Mouse (Mus musculus) spleen, adult 2 months (tissue): ENCODE results near the gene Alg11. TPM values are rescaled to one million over a fixed set of nuclear protein-coding genes. Genes with fewer than 3 reads are reported as not detected.

Experiments
- DNase-seq, 2 experiments: peaks; one replicate each; pipeline versions ENCODE4 v3.0.0 to v3.0.0-alpha.2; 2012 to 2021; ENCODE audit warnings: low spot score in 2 of 2, low read depth in 1 of 2
- H3K27ac ChIP-seq: fragments of 200-500 bp; 2 replicates; pipeline ENCODE4 v1.5.1; 2012; ENCODE audit warnings: low read length, inconsistent platforms; ENCODE audit not compliant: insufficient read depth
- H3K27me3 ChIP-seq: fragments of 200-500 bp; 2 replicates; pipeline ENCODE4 v1.6.1; 2012; ENCODE audit warnings: mild to moderate bottlenecking, moderate library complexity, low read length, inconsistent platforms; ENCODE audit not compliant: control insufficient read depth, insufficient read depth
- H3K36me3 ChIP-seq: fragments of 200-500 bp; 2 replicates; pipeline ENCODE4 v1.6.1; 2012; ENCODE audit warnings: mild to moderate bottlenecking, low read length, inconsistent platforms; ENCODE audit not compliant: control insufficient read depth, insufficient read depth
- H3K4me1 ChIP-seq: fragments of 200-500 bp; 2 replicates; pipeline ENCODE4 v1.6.1; 2011; ENCODE audit warnings: inconsistent platforms; ENCODE audit not compliant: control insufficient read depth, insufficient read depth, insufficient read length
- H3K4me3 ChIP-seq: fragments of 200-500 bp; 2 replicates; pipeline ENCODE4 v1.5.1; 2011; ENCODE audit warnings: mild to moderate bottlenecking, inconsistent platforms; ENCODE audit not compliant: insufficient read depth, insufficient read length; ENCODE audit errors: extremely low read depth
- CTCF ChIP-seq: fragments of 200-500 bp; IDR thresholded peaks from 2 replicates; pipeline ENCODE4 v1.5.1; 2011; ENCODE audit warnings: mild to moderate bottlenecking, inconsistent platforms; ENCODE audit not compliant: insufficient read depth, insufficient read length, insufficient replicate concordance; ENCODE audit errors: extremely low read depth
- POLR2A ChIP-seq: fragments of 200-500 bp; IDR thresholded peaks from 2 replicates; pipeline ENCODE4 v1.6.1; 2011; ENCODE audit warnings: low read depth, low read length, inconsistent platforms
- WGBS: fragments of 180-500 bp; shearing (Covaris S2); methylation state at CpG from one replicate; pipeline ENCODE4 v1.1.7; 2018; 5-methylcytosine and 5-hydroxymethylcytosine counted together
- polyA plus RNA-seq: library from polyadenylated mRNA; depleted of rRNA; stranded (reverse); fragments of >200 nt; gene quantifications from 2 replicates; pipeline ENCODE4 v1.2.3, GENCODE M21; 2012; rRNA removed

The Alg11 gene
- polyA plus RNA-seq = 1.2 and 2.3 TPM in 2 replicates

DNA sequence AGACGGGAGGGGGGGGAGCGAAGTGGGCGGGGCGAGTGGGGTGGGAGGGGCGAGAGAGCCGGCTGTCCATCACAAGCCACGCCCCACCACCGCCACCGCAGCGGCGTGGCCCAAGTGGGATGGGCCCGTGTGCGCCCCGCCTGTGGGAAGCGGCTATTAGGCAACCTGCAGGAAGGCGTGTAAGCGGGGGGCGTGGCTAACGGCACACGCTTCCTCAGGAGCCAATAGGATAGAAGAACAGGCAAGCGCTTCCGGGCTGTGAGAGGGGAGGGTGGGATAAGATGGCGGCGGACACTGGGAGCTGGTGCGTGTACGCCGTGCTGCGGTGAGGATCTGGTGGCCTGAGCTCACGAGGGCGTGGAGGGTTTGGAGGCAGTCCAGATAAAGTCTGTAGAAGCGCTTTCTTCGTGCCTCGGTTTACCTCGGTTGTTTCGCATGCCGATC is at the start of gene Alg11:
Gene Alg11 (plus strand): TSS at position 276 of the 444 bp plus-strand sequence.
- WGBS = 2% methylated on average over 36 of the region's 36 CpGs
- H3K4me3 ChIP-seq = peak within 1 kb of the TSS; percentile 68
- TF ChIP-seq CTCF = no peak
- TF ChIP-seq POLR2A = peak; percentile 97
- peak; percentile 94 to 96 for DNase-seq
- peaks cover 8% of the 10 kb centered on the region for H3K36me3 ChIP-seq
- no peak within 1 kb of the TSS for H3K27ac ChIP-seq
- H3K4me1 ChIP-seq = no peaks in the 10 kb centered on the region
- peaks cover 3% of the 10 kb centered on the region; the same call in 1 of the 2 replicates for H3K27me3 ChIP-seq

DNA sequence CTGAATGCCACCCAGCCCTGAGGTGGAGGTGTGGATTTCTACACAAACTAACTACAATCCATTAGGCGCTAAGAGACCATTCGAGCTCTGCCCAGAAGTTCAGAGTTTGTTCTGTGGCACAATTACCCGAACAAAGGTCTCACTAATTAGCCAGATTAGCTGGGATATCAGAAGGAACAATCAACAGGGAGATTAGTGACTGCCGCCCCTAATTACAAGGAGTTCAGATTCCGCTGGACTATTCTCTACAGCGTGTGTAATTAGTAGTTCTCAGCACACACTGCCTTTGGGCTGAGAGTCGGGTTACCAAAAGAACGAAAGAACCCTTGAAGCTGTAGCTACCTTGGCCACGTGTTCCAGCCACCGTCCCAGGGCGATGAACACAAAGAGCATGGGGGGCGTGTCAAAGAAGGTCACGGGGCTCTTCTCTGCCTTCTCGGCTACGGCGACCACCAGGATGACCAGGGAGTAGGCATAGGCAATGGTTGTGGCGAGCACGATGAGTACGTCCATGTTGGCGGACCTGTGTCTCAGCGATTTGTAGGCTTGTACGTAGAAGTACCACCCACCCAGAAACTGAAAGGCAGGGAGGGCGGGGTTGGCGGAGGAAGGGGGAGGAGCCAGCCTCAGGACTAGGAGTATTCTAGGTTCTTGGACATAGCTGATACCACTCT is 47.4 kb upstream of the Alg11 start:
- Histone ChIP-seq H3K4me3 (peak overlapping the region; percentile 49; the same call in 1 of the 2 replicates), H3K4me1 (no peaks in the 10 kb centered on the region), H3K27me3 (no peaks in the 10 kb centered on the region), H3K27ac (no peak overlapping the region), H3K36me3 (no peaks in the 10 kb centered on the region)
- TF ChIP-seq POLR2A (no peak), CTCF (no peak)
- 78% methylated on average over 24 of the region's 24 CpGs for WGBS
- DNase-seq = no peak

DNA sequence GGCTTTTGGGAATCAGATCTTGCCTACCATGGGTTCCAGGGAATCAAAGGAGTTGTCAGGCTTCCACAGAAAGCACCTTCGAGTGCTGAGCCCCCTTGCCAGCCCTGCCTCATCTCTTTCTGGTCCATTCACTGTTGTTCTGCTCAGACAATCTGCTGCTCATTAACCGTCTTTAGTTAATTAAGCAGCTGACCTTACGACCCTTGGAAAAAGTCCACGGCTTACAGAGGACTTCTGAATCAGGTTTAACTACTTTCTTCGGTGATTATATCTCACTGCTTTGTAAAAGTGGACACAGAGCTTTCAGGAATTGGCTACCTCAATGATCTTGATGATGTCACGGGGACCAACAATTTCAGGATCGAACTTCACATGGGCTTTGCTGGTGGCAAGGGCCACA is 42.8 kb upstream of the Alg11 start:
- no peak overlapping the region for H3K27ac ChIP-seq
- WGBS = 89% methylated on average over 7 of the region's 7 CpGs
- H3K36me3 ChIP-seq = no peaks in the 10 kb centered on the region
- no peaks in the 10 kb centered on the region for H3K4me1 ChIP-seq
- H3K4me3 ChIP-seq = no peak overlapping the region
- TF ChIP-seq POLR2A (no peak), CTCF (no peak)
- DNase-seq = no peak
- no peaks in the 10 kb centered on the region for H3K27me3 ChIP-seq

DNA sequence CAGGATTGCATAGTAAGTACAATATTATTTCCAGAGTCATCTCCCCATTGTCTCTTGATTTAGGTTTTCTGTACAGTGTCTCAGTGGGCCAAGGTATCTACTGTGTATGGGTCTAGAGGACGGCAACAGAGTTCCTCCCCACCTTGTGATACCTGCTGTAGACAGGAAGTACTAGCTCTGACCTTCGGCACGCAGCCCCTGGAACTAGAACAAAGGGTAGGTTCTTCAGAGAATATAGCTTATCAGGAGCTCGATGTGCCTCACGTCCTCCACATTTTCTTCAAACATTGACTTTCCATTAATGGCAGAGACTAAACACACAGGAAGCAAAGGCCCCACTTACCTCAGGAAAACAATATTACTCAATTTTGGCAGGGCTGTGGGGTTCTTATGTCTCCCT is 41.0 kb upstream of the Alg11 start:
- Histone ChIP-seq H3K27me3 (no peaks in the 10 kb centered on the region), H3K4me3 (no peak overlapping the region), H3K4me1 (no peaks in the 10 kb centered on the region), H3K36me3 (no peaks in the 10 kb centered on the region), H3K27ac (no peak overlapping the region)
- TF ChIP-seq CTCF (no peak), POLR2A (no peak)
- no peak for DNase-seq
- 80% methylated on average over 5 of the region's 5 CpGs for WGBS

DNA sequence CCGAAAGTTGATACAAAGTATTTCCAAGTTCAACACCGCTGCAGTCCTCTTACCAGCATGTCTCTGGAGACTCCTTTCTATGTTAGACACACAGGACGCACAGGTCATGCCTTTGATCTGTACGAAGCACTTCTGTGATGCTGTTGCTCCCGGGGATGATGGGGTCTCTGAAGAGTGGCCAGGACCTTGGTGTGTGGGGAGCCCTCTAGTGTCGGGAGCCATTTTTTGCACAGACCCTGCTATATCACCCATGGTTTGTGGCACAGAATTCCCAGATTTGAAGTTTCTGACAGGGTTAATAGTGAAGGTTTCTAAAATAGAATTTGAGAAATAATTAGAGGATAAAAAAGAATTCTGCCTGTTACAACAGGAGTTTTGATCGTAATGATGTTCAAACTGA is 38.3 kb upstream of the Alg11 start:
- no peak for TF ChIP-seq POLR2A
- TF ChIP-seq CTCF = no peak
- Histone ChIP-seq H3K27ac (no peak overlapping the region), H3K4me3 (no peak overlapping the region), H3K4me1 (no peaks in the 10 kb centered on the region), H3K27me3 (no peaks in the 10 kb centered on the region), H3K36me3 (no peaks in the 10 kb centered on the region)
- no peak for DNase-seq
- whole genome bisulfite sequencing = 58% methylated on average over 7 of the region's 7 CpGs

DNA sequence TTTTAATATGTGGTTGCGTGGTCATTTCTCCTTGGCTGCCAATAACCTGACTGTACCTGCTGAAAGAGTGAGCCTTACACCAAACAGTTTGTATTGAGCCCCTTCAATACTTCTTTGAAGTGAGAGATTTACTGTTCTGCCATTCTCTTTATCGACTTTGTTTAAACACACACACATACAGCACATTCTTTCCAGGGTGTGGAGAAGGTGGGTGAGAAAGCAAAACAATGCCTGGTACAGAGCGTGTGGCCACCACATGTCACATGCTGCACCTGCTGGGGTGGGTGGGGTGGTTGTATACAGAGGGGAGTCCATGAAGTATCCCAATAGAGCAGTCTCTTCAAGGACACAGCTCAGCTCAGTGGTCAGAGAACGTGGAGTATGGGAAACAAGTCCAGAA is 35.3 kb upstream of the Alg11 start:
- no peak overlapping the region for H3K4me3 ChIP-seq
- DNase-seq = no peak
- no peaks in the 10 kb centered on the region for H3K36me3 ChIP-seq
- no peak for TF ChIP-seq CTCF
- TF ChIP-seq POLR2A = no peak
- H3K27me3 ChIP-seq = no peaks in the 10 kb centered on the region
- H3K4me1 ChIP-seq = no peaks in the 10 kb centered on the region
- WGBS = 69% methylated on average over 4 of the region's 4 CpGs
- no peak overlapping the region for H3K27ac ChIP-seq

DNA sequence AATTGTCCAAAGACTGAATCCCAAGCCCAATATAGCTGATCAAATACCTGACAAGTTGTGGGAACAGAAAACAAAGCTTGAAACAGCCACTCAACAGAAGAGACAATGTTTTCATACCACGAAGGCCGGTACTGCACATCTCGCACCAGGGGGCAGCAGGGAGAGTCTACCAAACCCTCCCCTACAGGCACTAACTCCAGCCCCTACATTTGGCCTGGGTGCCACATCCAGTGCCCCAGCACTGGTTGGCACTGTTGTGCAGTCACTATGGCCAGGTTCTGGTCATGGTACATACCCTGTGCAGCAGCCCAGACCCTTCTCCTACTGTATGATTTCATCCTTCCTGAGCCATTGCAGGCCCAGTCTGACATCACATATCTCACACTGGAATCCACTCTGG is 31.5 kb upstream of the Alg11 start:
- DNase-seq = no peak
- WGBS = 83% methylated on average over 3 of the region's 3 CpGs
- Histone ChIP-seq H3K27ac (no peak overlapping the region), H3K36me3 (no peaks in the 10 kb centered on the region), H3K4me1 (no peaks in the 10 kb centered on the region), H3K27me3 (no peaks in the 10 kb centered on the region), H3K4me3 (no peak overlapping the region)
- TF ChIP-seq CTCF (no peak), POLR2A (no peak)
